Comparison of ENCODE assay signal across 7 mouse cellular contexts in the genomic region with DNA sequence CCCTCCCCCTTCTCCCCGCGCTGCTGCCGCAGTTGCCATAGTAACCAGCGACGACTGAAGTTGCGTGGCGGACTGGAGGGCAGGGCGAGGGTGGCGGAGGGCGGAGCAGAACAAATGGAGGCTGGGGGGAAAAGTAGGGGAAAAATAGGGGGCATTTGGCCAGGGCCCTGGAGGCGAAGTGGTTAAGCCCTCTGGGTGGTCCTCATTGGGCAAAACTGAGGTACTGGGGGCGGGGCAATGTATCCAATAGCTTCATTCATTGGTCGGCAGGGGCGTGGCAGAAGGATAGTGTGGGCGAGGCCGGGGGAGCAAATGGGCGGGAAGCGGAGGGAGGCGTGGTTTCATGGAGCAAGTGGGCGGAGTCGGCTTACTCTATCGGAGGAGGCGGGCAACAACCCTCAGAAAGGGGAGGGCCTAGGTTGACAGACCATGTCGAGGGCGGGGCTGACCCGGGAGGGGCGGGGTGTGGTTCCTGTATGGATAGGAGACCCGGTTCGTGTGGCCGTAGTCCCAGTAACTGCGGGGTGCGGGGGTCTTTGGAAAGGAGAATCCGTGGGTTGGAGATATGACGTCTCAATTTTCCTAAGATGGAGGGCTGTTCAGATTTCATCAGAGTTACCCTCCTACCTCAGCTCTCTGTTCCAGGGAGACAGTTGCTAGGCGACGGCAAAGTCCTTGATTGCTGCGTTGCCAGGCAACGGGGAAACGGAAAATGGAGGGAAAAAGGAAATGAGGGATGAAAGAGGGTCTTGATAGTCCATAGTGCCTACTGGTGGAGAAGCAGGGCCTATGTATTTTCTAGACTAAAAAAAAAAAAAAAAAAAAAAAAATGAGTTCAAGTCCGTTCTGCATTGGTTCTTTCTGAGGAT. TPM values are rescaled to one million over a fixed set of nuclear protein-coding genes. Genes with fewer than 3 reads are reported as not detected.
DNase-seq lines count a peak whose midpoint lies in the region; ATAC-seq lines count a peak whose summit lies in the region.

No protein-coding gene starts in this region.

- H3K27ac ChIP-seq in embryonic facial prominence, embryonic 11.5 days (replicated peaks; ENCODE audit: low read depth, low read length) = no peak overlapping the region; the same call in 1 of the 2 replicates
- H3K27ac ChIP-seq in limb, embryonic 11.5 days (replicated peaks; ENCODE audit: low read depth, low read length) = 0 out of 2 replicates have a peak overlapping the region, but pooled peaks have one; percentile 30
- H3K27ac ChIP-seq in midbrain, embryonic 14.5 days (replicated peaks; ENCODE audit: low read depth, low read length) = peak overlapping the region; percentile 94

- H3K27me3 ChIP-seq in embryonic facial prominence, embryonic 11.5 days (ENCODE audit: control insufficient read depth, insufficient read depth, low read length) = no peaks in the 10 kb centered on the region
- no peaks in the 10 kb centered on the region for H3K27me3 ChIP-seq in limb, embryonic 11.5 days (ENCODE audit: control insufficient read depth, insufficient read depth, low read length)
- H3K27me3 ChIP-seq in midbrain, embryonic 14.5 days (ENCODE audit: control insufficient read depth, insufficient read depth, low read length) = no peaks in the 10 kb centered on the region

- H3K9me3 ChIP-seq in embryonic facial prominence, embryonic 11.5 days (replicated peaks; ENCODE audit: control insufficient read depth, low read length) = no peaks in the 10 kb centered on the region
- no peaks in the 10 kb centered on the region for H3K9me3 ChIP-seq in limb, embryonic 11.5 days (ENCODE audit: control insufficient read depth, low read length)
- no peaks in the 10 kb centered on the region for H3K9me3 ChIP-seq in midbrain, embryonic 14.5 days (ENCODE audit: control insufficient read depth, low read length)

- peak; percentile 99 for DNase-seq in adrenal gland, postnatal 14 days
- peak; percentile 100 for DNase-seq in embryonic facial prominence, embryonic 11.5 days (ENCODE audit: low spot score)
- DNase-seq in heart, adult 11 months = peak; percentile 99
- DNase-seq in kidney, adult 18-20 months = peak; percentile 96
- peak; percentile 99 for DNase-seq in limb, embryonic 11.5 days (ENCODE audit: low spot score)
- peak; percentile 99 for DNase-seq in midbrain, embryonic 14.5 days
- DNase-seq in spleen, adult 18-20 months = peak; percentile 86 to 88

- H3K9ac ChIP-seq in embryonic facial prominence, embryonic 11.5 days (replicated peaks; ENCODE audit: low read length) = peak overlapping the region; percentile 39; the same call in 1 of the 2 replicates
- no peak overlapping the region; the same call in 1 of the 2 replicates for H3K9ac ChIP-seq in limb, embryonic 11.5 days (ENCODE audit: low read length)
- peak overlapping the region; percentile 80; the same call in 1 of the 2 replicates for H3K9ac ChIP-seq in midbrain, embryonic 14.5 days (replicated peaks; ENCODE audit: low read length)

- WGBS in embryonic facial prominence, embryonic 11.5 days = 1% methylated on average over 40 of the region's 40 CpGs
- WGBS in limb, embryonic 11.5 days = 2% methylated on average over 40 of the region's 40 CpGs
- WGBS in midbrain, embryonic 14.5 days = under 1% methylated on average over 40 of the region's 40 CpGs

- peaks cover 11% of the 10 kb centered on the region for H3K4me1 ChIP-seq in embryonic facial prominence, embryonic 11.5 days (ENCODE audit: control insufficient read depth, insufficient read depth, low read length)
- H3K4me1 ChIP-seq in limb, embryonic 11.5 days (ENCODE audit: control insufficient read depth, insufficient read depth, low read length) = peaks cover 57% of the 10 kb centered on the region
- peaks cover 73% of the 10 kb centered on the region for H3K4me1 ChIP-seq in midbrain, embryonic 14.5 days (ENCODE audit: control insufficient read depth, insufficient read depth, low read length)

- no peaks in the 10 kb centered on the region for H3K36me3 ChIP-seq in embryonic facial prominence, embryonic 11.5 days (replicated peaks; ENCODE audit: control insufficient read depth, insufficient read depth, low read depth, low read length)
- H3K36me3 ChIP-seq in limb, embryonic 11.5 days (ENCODE audit: control insufficient read depth, insufficient read depth, low read length) = no peaks in the 10 kb centered on the region
- H3K36me3 ChIP-seq in midbrain, embryonic 14.5 days (ENCODE audit: control insufficient read depth, insufficient read depth, low read length) = no peaks in the 10 kb centered on the region

- H3K4me2 ChIP-seq in embryonic facial prominence, embryonic 11.5 days (ENCODE audit: low read depth, low read length) = peak overlapping the region; percentile 92
- peak overlapping the region; percentile 59 for H3K4me2 ChIP-seq in limb, embryonic 11.5 days (ENCODE audit: low read depth, severe bottlenecking)
- H3K4me2 ChIP-seq in midbrain, embryonic 14.5 days (ENCODE audit: low read length) = peak overlapping the region; percentile 89

- peak overlapping the region; percentile 37 for H3K4me3 ChIP-seq in embryonic facial prominence, embryonic 11.5 days (ENCODE audit: low read depth, low read length)
- peak overlapping the region; percentile 47 for H3K4me3 ChIP-seq in limb, embryonic 11.5 days (ENCODE audit: low read depth, low read length)
- peak overlapping the region; percentile 77 for H3K4me3 ChIP-seq in midbrain, embryonic 14.5 days (replicated peaks; ENCODE audit: low read depth, low read length)

- ATAC-seq in embryonic facial prominence, embryonic 11.5 days (replicated peaks; ENCODE audit: insufficient number of reproducible peaks, low FRiP score, low TSS enrichment, low read depth) = peak; percentile 59
- peak; percentile 67 for ATAC-seq in limb, embryonic 11.5 days (ENCODE audit: insufficient number of reproducible peaks, low FRiP score, low TSS enrichment, low read depth)
- ATAC-seq in midbrain, embryonic 14.5 days (ENCODE audit: low FRiP score, low TSS enrichment) = peak; percentile 87

RNA-seq across cellular contexts. Expression of a gene that starts 4.8 kb away (rescaled TPM):
- 31.9 and 37.0 TPM in 2 replicates for total RNA-seq in adrenal gland, postnatal 14 days (2021)
- 7.6 and 11.2 TPM in 2 replicates for polyA plus RNA-seq in embryonic facial prominence, embryonic 11.5 days (2014; fragmentation: Nextera tagmentation; extraction: Ambion mirVana)
- polyA plus RNA-seq in limb, embryonic 11.5 days (2014; fragmentation: Nextera tagmentation; extraction: Ambion mirVana) = 10.0 and 10.8 TPM in 2 replicates
- polyA plus RNA-seq in midbrain, embryonic 14.5 days (2014; fragmentation: Nextera tagmentation; extraction: Ambion mirVana) = 33.1 and 41.0 TPM in 2 replicates

RNA-seq across cellular contexts. Expression of a gene that starts 6.3 kb away (rescaled TPM):
- 1,177 and 1,207 TPM in 2 replicates for total RNA-seq in adrenal gland, postnatal 14 days (2021)
- polyA plus RNA-seq in embryonic facial prominence, embryonic 11.5 days (2014; fragmentation: Nextera tagmentation; extraction: Ambion mirVana) = 54.2 and 57.6 TPM in 2 replicates
- 52.9 and 53.5 TPM in 2 replicates for polyA plus RNA-seq in limb, embryonic 11.5 days (2014; fragmentation: Nextera tagmentation; extraction: Ambion mirVana)
- 43.2 and 49.6 TPM in 2 replicates for polyA plus RNA-seq in midbrain, embryonic 14.5 days (2014; fragmentation: Nextera tagmentation; extraction: Ambion mirVana)

RNA-seq across cellular contexts. Expression of a gene that starts 21.1 kb away (rescaled TPM):
- 16.0 and 23.1 TPM in 2 replicates for total RNA-seq in adrenal gland, postnatal 14 days (2021)
- 34.9 and 35.7 TPM in 2 replicates for polyA plus RNA-seq in embryonic facial prominence, embryonic 11.5 days (2014; fragmentation: Nextera tagmentation; extraction: Ambion mirVana)
- polyA plus RNA-seq in limb, embryonic 11.5 days (2014; fragmentation: Nextera tagmentation; extraction: Ambion mirVana) = 47.3 and 52.0 TPM in 2 replicates
- polyA plus RNA-seq in midbrain, embryonic 14.5 days (2014; fragmentation: Nextera tagmentation; extraction: Ambion mirVana) = 22.9 and 23.0 TPM in 2 replicates

RNA-seq across cellular contexts. Expression of a gene that starts 25.9 kb away (rescaled TPM):
- total RNA-seq in adrenal gland, postnatal 14 days (2021) = 47.3 and 53.2 TPM in 2 replicates
- polyA plus RNA-seq in embryonic facial prominence, embryonic 11.5 days (2014; fragmentation: Nextera tagmentation; extraction: Ambion mirVana) = 57.7 and 58.0 TPM in 2 replicates
- polyA plus RNA-seq in limb, embryonic 11.5 days (2014; fragmentation: Nextera tagmentation; extraction: Ambion mirVana) = 56.1 and 64.9 TPM in 2 replicates
- polyA plus RNA-seq in midbrain, embryonic 14.5 days (2014; fragmentation: Nextera tagmentation; extraction: Ambion mirVana) = 41.3 and 48.9 TPM in 2 replicates

RNA-seq across cellular contexts. Expression of a gene that starts 30.6 kb away (rescaled TPM):
- total RNA-seq in adrenal gland, postnatal 14 days (2021) = 344 and 351 TPM in 2 replicates
- polyA plus RNA-seq in embryonic facial prominence, embryonic 11.5 days (2014; fragmentation: Nextera tagmentation; extraction: Ambion mirVana) = 474 and 509 TPM in 2 replicates
- polyA plus RNA-seq in limb, embryonic 11.5 days (2014; fragmentation: Nextera tagmentation; extraction: Ambion mirVana) = 397 and 432 TPM in 2 replicates
- polyA plus RNA-seq in midbrain, embryonic 14.5 days (2014; fragmentation: Nextera tagmentation; extraction: Ambion mirVana) = 616 and 626 TPM in 2 replicates
